Mouse (Mus musculus) embryo, embryonic 10 days (tissue): ENCODE measurements around the gene Mcemp1.

ENCODE experiments used
- DNase-seq: peaks from one replicate; pipeline ENCODE4 v3.0.0-alpha.2; 2015; ENCODE audit warnings: low spot score

Mcemp1 gene

DNA sequence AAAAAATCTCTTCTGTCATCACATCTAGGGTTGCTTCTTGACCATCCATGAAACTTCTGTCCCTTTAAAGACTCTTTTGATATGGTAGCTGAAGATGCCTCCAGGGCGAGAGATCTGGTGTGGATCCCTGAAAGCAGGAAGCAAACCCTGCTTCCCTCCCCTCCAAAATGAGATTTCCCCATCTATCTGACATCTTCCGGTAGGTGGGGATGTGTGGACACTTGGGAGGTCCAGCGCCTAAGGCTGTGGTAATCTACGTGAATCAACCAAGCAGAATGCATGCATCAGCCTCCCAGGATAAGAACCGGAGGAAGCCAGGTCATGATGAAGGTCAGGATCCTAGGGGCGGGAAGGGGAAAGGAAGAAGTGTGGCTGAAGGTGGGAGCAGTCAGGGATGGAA, at the start of gene Mcemp1:
TSS of gene Mcemp1 (plus strand) at position 248 of the 400 bp plus-strand sequence.
- no peak for DNase-seq

DNA sequence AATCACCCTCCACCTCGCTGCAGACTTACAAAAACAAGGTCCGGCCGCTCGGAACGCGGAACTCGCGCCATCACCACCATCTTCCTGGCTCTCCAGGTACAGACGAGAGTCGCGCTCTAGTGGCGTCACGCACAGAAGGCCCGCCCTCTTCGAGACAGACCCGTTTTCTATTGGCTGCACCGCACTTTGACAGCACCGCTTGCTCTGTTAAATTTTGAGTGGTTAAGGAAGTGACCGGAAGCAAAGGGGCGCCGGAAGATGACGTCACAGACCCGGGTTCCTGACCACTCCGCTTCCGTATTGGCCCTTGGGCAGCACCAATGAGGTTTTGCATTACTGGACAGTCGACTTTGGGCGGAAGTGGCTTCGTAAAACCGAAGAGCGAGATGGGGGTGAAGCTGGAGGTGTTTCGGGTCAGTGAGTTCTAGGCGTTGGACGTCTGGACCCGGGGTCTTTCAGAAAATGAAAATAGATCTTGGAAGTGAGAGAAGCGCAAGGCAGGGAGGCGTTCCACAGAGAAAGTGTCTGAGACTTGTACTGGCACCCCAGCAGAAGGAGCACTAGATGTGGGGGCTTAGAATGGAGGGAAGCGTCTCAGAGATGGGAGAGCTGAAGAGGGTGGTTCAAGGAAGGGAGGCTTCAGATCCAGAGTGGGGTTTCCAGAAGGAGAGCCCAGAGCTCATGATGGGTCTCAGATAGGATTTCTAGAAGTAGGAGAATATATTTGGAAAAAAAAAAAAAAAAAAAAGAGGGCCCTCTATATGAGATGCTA, 44.2 kb upstream of the Mcemp1 start, which contains the start of the genes Xab2 and Pet100:
TSS of gene Xab2 (minus strand) at position 118 of the 772 bp plus-strand sequence.
TSS of gene Pet100 (plus strand) at position 350 of the 772 bp plus-strand sequence.
- DNase-seq: peak; percentile 100

DNA sequence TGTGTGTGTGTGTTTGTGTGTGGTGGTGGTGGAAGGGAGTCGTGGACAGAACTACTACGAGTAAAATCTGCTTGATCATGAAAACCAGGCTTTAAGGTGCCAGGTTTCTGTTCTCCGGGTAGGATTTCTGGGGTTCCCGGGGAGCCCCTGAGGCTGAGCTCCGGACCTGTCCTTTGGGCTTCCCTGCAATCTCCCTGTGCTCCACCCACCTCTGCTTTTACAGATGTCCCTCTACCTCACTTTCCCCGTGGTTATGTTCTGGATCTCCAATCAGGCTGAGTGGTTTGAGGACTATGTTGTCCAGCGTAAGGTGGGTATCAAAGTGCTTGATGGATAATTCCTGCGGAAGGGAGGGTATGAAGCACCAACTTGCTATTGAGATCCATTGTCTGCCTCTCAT, 43.4 kb upstream of the Mcemp1 start:
- no peak for DNase-seq

DNA sequence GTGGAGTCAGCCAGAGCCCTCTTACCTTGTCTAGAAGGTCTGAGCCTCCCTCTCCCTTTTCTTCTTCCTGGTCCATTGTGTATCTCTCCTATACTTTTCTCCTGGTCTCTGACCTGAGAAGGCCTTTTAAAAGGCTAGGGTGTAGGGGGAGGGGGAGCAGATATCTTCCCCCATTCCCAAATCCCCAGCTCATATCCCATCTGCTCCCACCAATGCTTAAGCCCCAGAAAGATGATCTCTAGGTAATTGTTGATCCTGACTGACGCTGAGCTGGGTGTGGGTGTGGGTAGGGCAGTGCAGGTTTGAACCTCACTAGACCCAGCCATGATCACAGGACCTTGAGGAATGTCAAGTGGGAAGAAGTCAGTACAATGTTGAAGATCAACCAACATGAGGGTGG, 40.1 kb upstream of the Mcemp1 start, which contains the start of gene Pcp2:
TSS of gene Pcp2 (minus strand) at position 101 of the 400 bp plus-strand sequence.
- DNase-seq: no peak

DNA sequence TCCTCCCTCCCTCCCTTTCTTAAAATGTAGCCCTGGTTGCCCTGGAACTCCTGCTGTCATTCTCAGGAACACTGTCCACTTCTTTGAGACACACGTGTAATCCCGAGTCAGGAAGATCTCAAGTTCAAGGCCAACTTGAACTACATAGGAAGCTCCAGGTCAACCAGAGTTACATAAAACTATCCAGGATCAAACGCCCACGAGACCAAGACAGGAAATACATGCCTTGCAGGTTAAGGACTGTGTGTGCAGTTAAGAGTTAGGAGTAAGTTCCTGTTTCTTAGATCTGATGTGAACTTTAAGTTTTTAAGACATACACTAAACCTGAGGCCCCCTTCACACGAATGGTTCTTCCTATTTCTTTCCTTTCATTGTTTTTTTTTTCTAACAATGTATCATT, 38.6 kb upstream of the Mcemp1 start:
- no peak for DNase-seq

DNA sequence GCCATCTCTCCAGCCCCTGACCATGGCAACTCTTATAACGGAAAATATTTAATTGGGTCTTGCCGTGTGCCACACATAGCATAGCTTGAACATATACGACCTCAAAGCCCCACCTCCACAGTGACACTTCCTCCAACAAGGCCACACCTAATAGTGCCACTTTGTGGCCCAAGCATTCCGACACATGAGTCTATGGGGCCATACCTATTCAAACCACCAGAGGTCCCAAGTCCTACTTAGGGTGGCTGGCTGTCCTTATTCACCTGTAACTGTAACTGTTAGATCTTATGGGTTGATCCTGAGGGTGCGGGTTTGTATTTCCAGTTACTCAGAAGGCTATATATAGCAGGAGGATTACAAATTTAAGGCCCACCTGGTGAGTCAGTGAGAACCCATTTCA, 37.5 kb upstream of the Mcemp1 start:
- peak; percentile 55 for DNase-seq

DNA sequence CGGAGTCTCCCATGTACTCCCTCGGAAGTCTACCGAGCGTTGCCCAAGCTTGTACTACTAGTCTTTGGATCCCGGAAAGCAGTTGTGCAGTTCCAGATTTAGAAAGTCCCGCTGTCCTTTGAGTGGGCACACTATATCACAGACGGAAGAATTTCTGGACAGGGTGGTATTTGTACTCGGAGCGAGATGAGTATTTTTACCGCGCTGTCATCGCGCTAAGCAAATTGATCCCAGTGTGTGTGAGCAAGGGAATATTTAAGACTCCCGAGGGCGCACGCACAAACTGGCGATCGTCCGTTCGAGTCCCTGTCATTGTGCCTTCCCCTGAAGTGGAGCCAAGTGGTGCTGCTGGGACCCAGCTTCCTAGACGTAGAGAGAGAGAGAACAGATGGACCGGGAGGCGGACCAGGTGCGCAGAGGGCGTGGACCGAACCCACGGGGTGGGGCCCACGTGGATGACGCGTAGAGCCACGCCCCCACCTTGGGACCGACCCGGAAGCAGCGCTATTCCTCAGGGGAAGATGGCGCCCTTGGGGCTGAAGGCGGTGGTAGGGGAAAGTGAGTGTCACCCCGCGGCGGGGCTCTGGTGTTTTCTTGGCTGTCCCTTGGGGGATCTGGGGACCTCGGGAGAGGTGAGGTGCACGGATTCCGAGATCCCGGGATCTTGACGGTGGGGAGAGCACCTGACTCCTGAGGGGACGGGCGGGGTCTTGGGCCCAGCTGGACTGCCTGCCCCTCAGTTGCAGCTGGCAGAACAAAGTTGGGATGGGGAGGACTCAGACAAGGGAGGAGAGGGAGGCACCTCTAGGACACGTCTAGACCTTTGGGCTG, 34.7 kb upstream of the Mcemp1 start, which contains the start of gene Stxbp2:
TSS of gene Stxbp2 (plus strand) at position 309 of the 831 bp plus-strand sequence.
- DNase-seq: peak; percentile 78

DNA sequence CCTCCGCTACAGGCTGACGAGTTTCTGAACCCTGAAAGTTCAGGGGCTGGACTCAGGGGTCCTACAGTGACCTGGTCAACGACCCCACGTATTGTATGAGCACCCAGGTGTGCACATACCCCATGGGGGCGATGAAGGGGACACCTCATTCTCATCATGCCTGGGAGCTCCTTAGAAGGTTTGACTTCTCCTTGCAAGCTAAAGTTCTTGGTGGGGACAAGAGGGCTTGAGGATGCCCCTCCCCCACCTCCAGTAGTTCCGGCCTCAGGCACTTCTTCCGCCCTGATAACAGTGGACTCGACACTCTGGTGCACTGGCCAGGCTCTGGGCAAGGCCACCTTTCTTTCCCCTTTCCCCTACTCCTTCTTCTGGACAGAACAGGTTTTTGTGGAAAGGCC, 34.1 kb upstream of the Mcemp1 start:
- DNase-seq: no peak

DNA sequence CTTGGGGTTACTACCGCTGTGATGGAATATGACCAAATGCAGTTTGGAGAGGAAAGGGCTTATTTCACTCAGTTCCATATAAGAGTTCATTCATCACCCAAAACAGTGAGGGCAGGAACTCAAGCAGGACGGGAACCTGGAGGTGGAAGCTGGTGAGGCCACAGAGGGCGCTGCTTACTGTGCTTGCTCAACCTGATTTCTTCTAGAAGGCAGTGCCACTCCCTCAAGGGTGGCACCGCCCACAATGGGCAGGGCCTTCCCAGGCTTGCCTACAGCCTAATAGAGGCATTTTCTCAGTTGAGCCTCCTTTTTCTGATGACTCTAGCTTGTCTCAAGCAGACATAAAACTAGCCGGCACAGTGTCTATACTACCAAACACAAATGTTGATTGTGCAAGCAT, 19.8 kb upstream of the Mcemp1 start:
- DNase-seq: peak; percentile 45

DNA sequence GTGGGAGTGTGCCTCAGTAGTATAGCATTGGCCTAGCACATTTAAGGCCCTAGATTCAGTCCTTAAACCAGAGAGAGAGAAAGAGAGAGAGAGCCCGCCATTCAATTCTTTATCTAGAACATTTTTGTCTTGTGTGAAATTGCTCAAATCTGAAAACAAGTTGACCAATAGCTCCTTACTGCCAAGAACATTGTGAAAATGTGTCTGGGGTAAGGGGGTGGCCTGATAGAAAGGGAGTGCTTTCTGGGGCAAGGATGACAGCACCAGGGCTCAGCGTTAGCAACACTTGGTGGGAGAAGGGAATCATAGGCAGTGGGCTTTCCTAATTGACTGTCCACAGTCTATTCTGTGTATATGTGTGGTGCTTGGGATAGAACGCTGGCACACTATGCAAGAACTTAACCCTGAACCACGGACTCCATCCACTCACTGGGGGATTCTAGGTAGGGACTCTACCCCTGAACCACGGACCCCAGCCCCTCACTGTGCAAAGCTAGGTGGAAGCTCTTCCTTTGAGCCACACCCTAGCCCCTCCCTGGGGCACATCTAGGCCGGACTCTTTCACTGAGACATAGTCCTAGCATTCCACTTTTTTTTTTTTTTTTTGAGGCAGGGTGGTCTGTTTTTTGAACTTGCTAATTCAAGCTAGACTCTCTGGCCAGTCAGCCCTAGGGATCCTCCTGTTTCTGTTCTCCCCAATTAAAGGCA, 18.6 kb upstream of the Mcemp1 start:
- no peak for DNase-seq

DNA sequence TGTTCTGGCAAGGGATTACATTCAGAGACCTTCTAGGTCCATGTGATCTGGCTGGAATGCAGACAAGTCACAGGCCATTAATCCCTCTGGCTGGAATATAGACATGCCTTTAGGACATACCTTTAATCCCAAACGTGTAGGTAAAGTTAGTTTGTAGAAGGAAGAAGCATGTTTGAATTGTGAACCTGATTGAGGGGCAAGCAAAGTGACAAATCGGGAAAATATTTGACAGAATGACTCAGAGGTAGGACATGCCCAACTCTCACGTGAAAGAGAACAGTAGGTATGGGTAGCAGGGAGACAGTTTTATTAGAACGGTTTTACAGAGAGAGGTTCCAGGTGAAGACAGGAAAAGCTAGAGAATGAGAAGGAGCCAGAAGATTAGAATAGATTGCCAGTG, 18.0 kb upstream of the Mcemp1 start:
- DNase-seq: no peak

DNA sequence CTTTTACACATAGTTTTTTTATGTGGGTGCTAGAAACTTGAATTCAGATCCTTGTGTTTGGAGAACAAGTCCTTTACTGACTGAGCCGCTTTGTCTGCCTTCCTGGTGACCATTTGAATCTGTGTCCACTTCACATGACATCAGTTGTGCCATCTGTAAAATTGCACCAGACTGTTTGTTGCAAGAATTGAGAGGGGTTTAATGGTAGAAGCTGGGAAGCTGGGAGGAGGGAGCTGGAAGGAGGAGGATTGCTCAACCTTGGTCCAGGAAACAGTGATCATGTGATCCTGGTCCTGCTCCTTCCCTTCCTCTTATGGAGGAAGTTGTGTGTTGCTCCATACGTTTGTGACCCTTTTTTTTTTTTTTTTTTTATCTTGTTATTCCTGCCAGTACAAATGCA, 17.3 kb upstream of the Mcemp1 start:
- no peak for DNase-seq

DNA sequence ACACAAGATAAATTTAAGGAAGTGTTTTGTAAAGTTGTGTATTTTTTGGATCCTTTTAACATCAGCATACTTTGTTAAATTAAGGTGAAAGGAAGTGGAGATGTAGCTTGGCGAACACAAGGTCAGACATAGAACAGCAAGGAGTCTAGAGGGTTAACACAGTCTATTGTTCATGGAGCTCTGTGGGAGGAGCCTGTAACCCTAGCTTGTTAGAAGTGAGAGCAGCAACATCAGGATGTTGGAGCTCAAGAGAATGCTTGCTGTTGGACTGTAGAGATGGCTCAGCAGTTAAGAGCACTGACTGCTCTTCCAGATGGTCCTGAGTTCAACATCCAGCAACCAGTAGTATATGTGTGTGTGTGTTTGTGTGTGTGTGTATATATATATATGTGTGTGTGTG, 16.6 kb upstream of the Mcemp1 start:
- peak; percentile 62 for DNase-seq

DNA sequence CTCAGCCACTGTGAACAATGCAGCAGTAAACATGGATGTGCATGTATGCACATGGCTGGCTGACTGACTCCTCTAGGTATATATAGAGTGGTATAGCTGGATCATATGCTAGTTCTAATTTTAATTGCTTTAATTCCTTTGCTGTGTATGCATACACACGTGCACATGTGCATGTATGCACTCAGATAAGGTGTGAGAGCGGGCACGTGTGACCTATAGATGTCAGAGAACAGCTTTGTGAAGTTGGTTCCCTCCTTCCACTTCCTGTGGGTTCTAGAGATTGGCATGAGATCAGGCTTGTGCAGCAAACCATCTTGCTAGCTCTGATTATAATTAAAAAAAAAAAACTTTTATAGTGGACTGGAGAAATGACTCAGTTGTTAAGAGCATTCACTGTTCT, 12.7 kb upstream of the Mcemp1 start:
- DNase-seq: no peak

DNA sequence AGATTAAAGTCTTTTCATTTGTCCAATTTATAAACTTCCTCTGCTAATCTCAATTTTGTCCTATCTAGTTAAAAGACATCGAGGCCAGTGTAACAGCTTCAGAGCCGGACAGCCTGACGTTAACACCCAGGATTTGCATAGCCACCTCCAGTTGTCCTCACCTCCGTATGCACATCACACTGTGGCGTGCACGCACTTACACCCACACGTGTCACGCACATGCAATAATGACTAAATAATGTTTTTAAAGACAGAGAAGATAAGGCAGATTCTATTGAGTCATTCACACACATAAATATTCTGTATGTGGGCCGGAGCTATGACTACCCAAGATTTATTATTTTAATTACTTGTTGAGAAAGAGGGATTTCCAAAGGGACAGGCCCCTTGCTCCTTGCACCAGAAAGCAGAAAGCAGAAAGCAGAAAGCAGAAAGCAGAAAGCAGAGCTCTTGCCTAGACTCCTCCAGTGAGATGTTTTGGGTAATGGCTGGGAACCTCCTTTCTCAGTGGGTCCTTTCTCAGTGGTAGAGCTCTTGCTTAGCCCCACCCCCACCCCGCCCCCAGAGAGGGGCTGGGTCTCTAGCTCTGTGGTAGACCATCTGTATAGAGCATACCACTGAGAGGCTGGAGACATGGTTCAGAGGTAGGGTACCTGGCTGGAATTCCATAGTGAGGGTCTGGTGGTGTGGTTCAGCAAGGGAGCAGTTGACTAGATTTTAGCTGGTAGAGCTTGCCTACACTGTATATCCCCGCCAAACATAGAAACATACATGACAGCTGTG, 10.6 kb upstream of the Mcemp1 start:
- DNase-seq: no peak

DNA sequence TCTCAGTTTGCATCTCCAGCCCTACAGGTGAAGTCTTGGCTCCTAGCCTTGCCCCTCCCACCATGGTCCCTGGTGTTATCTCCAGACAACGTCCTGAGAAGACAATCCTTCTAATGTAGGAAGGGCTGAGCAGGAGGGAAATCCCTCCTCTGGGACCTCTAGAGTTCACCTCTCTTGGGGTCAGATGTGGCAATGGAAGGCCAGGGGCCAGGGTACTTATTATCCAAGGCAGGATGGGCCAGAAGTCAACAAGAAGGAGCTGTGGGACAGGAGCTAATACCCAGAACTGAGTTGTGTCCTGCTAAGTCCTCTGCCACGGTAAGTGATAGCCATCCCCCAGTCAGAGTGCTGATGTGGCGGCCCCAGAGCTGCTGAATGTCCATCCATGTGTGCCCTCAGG, 10.0 kb upstream of the Mcemp1 start, which contains the start of gene Retn:
TSS of gene Retn (plus strand) at position 245 of the 400 bp plus-strand sequence.
- no peak for DNase-seq

DNA sequence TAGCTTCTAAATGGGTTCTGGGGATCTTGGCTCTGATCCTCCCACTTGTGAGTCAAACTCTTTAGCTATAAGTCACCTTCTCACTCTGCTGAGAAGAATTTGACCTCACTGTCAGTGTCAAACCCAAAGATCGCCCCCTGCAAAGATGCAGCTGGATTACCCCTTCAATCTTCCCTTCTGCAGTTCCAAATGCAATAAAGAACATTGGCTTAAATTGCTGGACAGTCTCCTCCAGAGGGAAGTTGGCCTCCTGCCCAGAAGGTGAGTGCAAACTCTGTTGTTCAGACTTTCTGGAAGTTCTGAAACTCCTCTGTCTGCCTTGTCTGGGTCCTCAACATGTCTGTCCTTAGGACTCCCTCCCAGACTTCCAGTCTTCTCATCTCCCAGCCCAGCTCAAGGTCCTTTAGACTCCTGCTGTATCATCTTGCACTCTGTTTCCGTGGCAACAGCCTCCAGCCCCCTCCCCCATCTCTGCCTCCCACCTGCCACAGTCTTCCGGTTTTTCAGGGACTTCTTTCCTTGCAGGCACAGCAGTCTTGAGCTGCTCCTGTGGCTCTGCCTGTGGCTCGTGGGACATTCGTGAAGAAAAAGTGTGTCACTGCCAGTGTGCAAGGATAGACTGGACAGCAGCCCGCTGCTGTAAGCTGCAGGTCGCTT, 8.7 kb upstream of the Mcemp1 start:
- DNase-seq: peak; percentile 21

DNA sequence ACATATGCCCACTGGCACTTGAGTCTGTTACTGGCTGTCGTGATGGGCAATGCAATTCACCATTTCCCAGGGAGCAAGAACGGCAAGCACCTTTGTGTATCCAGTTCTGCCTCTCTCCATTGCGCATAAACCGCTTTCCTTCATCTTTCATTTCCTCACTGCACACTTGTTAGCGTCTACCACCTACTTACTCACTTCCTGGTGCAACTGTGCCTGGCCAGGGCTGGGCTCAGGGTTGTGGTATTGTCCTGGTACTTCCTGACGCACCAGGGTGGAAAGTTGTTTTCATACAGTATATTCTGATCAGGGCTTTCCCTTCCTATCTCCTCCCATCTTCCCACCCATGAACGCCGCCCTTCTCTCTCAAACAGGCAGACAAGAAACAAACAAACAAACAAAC, 4.7 kb upstream of the Mcemp1 start:
- DNase-seq: no peak

DNA sequence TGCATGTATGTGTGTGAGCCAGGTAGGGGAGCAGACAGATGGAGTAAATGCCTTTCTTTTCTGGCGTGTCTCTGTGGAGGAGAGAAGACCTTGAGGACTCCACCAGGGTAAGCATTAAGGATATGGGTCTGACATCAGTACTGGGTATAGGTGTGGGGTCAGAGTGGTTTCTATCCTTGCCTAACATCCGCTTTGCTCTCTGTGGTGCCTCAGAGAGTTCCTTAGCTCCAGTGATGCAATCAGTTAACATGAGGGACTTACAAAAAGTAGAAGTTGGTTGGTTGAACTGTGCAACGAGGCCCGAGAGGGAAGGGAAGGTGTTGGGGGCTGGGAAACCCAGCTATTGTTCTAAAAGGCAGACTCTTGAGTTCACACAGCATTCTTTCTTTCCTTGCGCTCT, 1.1 kb upstream of the Mcemp1 start:
- no peak for DNase-seq

DNA sequence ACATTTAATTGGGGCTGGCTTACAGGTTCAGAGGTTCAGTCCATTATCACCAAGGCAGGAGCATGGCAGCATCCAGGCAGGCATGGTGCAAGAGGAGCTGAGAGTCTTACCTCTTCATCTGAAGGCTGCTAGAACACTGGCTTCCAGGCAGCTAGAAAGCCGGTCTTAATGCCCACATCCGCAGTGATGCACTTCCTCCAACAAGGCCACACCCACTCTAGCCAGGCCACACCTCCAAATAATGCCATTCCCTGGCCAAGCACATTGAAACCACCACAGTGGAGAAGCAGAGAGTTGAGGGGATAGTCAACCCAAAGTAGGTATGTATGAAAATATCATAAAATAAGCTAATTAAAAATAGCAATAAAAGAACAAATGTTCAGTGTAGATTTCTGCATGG, 4.8 kb downstream of the Mcemp1 start:
- DNase-seq: no peak

DNA sequence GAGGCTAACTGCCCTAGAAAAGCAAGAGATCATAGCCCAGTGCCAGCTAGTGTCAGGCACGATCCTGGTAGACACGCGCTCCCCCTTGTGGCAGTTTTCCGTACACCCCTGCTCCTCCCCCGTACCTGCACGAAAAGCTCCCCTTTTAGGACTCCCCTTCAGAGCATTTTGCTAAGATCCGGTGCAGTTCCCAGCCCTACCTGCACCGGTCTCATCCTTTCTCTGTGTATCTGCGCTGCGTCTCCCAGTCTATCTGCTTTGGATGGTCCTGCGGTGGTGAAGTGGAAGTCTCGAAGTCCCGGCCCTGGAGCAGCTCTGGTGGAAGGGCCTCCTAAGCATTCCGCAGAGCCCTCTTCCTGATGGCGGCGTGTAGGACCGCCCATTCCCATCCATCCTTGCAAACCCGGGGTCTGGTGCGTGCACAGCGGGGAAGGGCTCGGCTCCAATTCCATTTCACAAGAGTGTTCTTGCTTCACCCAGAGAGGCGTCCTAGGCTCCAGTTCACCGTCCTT, 6.5 kb downstream of the Mcemp1 start, which contains the start of gene Fcor:
TSS of gene Fcor (minus strand) at position 383 of the 512 bp plus-strand sequence.
- DNase-seq: peak; percentile 92
